Mouse (Mus musculus) midbrain, embryonic 13.5 days (tissue): ENCODE measurements at regions not wholly inside any gene's neighbourhood (a gene's known extent, or its start where the extent isn't known, plus 50 kb on each side); places are given as distances from the start of the nearest gene placed in this dataset.
A peak's percentile ranks its signal among the peaks of the same experiment; 100 is the strongest.

Experiments
- ATAC-seq: fragments of 200-750 bp; cut with Nextera tagmentation; 2 replicates; pipeline ENCODE4 v1.8.0; 2017; ENCODE audit warnings: mild to moderate bottlenecking, moderate TSS enrichment, moderate library complexity
- H3K27ac ChIP-seq: fragments of 300-500 bp; sonication (generic); 2 replicates; pipeline ENCODE4 v1.5.1; 2015; ENCODE audit warnings: inconsistent platforms, mild to moderate bottlenecking, moderate library complexity
- H3K27me3 ChIP-seq: fragments of 300-500 bp; sonication (generic); 2 replicates; pipeline ENCODE4 v1.6.1; 2015; ENCODE audit warnings: mild to moderate bottlenecking, inconsistent platforms
- H3K36me3 ChIP-seq: fragments of 300-500 bp; sonication (generic); 2 replicates; pipeline ENCODE4 v1.6.1; 2015; ENCODE audit warnings: mild to moderate bottlenecking, inconsistent platforms
- H3K4me1 ChIP-seq: fragments of 300-500 bp; sonication (generic); replicated peaks from 2 replicates; pipeline ENCODE4 v1.6.1; 2015; ENCODE audit warnings: inconsistent platforms
- H3K4me2 ChIP-seq: fragments of 300-500 bp; sonication (generic); replicated peaks from 2 replicates; pipeline ENCODE4 v1.6.1; 2015; ENCODE audit warnings: moderate library complexity, mild to moderate bottlenecking, inconsistent platforms
- H3K4me3 ChIP-seq: fragments of 300-500 bp; sonication (generic); replicated peaks from 2 replicates; pipeline ENCODE4 v1.5.1; 2015; ENCODE audit warnings: mild to moderate bottlenecking, inconsistent platforms
- H3K9ac ChIP-seq: fragments of 300-500 bp; sonication (generic); replicated peaks from 2 replicates; pipeline ENCODE4 v1.6.1; 2015; ENCODE audit warnings: mild to moderate bottlenecking, inconsistent platforms
- H3K9me3 ChIP-seq: fragments of 300-500 bp; sonication (generic); 2 replicates; pipeline ENCODE4 v1.6.1; 2016; ENCODE audit warnings: mild to moderate bottlenecking, inconsistent platforms
- WGBS: fragments of 180-500 bp; shearing (Covaris S2); methylation state at CpG from one replicate; pipeline ENCODE4 v1.1.7; 2015; 5-methylcytosine and 5-hydroxymethylcytosine counted together

DNA sequence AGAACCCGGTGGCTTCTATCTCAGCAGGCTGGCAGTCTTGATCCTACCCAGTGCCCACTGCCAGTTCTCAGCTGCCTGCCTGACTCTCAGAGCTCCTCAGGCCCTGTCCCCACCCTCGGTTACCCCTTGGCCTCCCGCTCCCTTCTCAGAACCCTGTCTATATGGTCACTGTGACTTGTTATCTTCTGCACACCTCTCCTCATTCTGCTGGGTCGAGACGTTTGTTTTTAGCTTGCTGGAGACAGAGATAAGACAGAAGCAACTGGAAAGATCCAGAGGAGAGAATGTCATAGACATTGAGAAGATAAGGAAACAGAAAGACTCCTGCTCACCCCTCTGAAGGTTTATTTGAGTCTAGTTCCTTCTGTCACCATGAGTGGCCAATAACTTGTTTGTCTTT lies 53.8 kb upstream of the Phc1 start:
- Histone ChIP-seq H3K27me3 (no peaks in the 10 kb centered on the region), H3K4me1 (0 out of 2 replicates have a peak, but pooled peaks cover 6% of the 10 kb centered on the region), H3K4me2 (no peak overlapping the region), H3K9me3 (no peaks in the 10 kb centered on the region), H3K36me3 (no peaks in the 10 kb centered on the region), H3K9ac (no peak overlapping the region), H3K4me3 (no peak overlapping the region), H3K27ac (no peak overlapping the region)
- WGBS: 91% methylated on average over 5 of the region's 5 CpGs
- ATAC-seq: no peak

DNA sequence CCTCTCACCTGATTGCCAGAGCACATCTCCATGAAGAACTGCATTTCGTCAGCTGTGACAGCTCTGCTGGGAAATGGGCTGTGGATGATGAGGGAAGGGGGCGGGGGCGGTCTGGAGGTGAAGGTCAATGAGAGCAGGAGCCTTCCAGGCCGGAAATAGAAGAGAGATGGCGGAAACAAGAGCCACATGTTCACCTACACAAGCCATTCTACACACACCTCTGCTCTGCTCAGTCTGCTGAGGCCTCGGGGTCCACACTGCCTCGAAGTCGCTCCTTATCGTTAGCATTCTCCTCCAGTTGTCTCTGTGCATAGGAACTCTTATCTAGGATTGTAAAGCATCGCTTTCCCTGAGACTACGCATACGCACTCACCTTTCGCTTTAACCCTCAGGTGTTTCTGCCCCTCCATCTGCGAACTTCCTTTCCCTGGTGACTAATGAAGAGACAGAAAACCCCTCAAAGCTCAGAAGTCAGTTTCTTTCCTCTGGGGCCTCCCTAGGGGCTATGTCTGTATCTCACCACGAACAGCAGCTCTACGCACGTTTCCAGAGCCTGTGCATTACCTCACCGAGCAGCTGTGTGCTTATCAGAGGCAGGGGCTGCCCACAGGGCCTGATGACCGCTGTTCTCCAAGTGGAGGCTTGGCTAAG lies 53.0 kb upstream of the Phc1 start:
- H3K4me1 ChIP-seq: 0 out of 2 replicates have a peak, but pooled peaks cover 6% of the 10 kb centered on the region
- no peak overlapping the region for H3K27ac ChIP-seq
- 84% methylated on average over 19 of the region's 19 CpGs for WGBS
- no peaks in the 10 kb centered on the region for H3K36me3 ChIP-seq
- no peak overlapping the region for H3K4me2 ChIP-seq
- ATAC-seq: no peak
- no peaks in the 10 kb centered on the region for H3K9me3 ChIP-seq
- no peaks in the 10 kb centered on the region for H3K27me3 ChIP-seq
- no peak overlapping the region for H3K9ac ChIP-seq
- H3K4me3 ChIP-seq: no peak overlapping the region

DNA sequence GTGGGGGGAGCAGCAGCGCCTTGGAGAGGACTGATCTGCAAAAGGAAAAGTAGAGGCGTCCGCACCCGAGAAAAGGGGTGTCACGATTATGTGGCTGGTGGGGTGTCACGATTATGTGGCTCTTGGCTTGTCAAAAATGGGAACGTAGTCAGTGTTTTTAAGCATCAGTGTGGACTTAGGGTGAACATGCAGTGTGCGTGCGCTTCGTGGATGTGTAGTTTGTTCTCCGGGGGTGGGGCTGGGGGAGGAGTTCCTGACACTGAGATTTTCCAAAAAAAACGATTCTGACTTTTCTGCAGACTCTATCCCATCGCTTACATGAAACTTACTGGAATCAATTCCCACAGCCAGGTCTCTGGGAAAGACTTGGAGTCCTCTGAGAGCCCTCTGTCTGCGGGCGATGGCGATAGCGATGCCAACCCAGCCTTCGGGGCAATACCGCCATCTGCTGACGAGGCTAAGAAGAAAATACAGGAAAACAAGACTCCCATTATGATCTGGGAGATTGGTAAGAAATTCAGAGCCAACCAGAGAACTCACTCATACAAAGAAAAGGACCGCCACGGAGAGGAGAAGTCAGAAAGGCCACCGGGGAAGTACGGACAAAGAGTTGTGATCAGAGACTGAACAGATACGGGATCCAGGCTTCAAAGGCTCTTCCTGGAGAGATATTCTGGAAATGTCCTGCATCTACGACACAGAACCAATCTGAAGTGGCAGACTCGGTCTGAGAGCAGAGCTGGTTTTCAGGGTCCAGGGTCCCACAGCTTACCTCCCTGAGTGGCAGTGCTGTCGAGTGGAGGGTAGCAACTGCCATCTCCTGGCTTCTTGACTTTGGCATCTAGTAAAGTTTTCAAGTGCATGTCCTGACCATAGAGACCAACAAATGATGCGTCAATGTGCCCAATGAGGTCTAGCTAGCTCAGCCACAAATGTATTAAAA lies 51.6 kb upstream of the Phc1 start:
- peak overlapping the region; percentile 35 for H3K4me2 ChIP-seq
- H3K9ac ChIP-seq: peak overlapping the region; percentile 51; the same call in 1 of the 2 replicates
- no peaks in the 10 kb centered on the region for H3K9me3 ChIP-seq
- H3K36me3 ChIP-seq: no peaks in the 10 kb centered on the region
- H3K27ac ChIP-seq: no peak overlapping the region
- peak; percentile 82 for ATAC-seq
- 0 out of 2 replicates have a peak, but pooled peaks cover 6% of the 10 kb centered on the region for H3K4me1 ChIP-seq
- WGBS: 38% methylated on average over 29 of the region's 29 CpGs
- no peaks in the 10 kb centered on the region for H3K27me3 ChIP-seq
- no peak overlapping the region for H3K4me3 ChIP-seq

DNA sequence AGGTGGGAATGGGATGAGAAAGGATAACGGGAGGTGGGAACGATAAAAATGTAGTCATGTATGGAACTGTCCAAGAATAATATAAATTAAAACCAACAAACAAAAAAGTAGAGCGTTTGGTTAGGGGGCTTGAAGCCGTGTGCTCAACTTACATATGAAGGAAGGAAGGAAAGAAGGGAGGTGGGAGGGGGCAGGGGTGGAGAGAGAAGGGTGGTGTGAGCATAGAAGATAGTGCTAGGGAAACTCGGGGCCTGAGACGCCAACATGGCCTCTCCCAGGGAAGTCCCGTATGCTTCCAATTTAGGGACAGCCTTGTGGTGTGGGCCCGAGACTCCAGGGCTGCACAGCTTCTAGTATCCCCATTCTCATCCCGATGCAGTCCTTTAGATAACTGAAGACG lies 50.8 kb upstream of the Phc1 start:
- 87% methylated on average over 10 of the region's 10 CpGs for WGBS
- H3K27ac ChIP-seq: no peak overlapping the region

DNA sequence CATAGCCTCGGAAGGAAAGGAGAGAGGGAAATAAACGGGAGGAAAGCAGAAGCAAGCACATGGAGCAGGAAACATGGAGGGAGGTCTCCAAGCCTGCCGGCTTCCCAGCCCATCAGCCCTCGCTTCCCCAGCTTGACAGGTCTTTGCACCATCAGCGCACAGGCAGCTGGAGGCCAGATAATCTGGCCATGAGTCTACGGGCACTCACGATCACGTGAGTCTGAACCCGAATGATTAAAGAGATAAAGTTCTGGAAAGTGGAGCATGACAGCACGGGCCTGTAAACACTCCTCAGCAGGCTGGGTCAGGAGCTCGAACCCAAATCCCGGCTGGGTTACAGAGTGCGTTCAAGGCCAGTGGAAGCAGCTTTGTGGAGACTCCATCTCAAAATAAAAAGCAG lies 50.4 kb upstream of the Phc1 start:
- H3K4me3 ChIP-seq: no peak overlapping the region
- H3K4me1 ChIP-seq: 0 out of 2 replicates have a peak, but pooled peaks cover 6% of the 10 kb centered on the region
- 82% methylated on average over 13 of the region's 13 CpGs for WGBS
- no peaks in the 10 kb centered on the region for H3K36me3 ChIP-seq
- H3K27me3 ChIP-seq: no peaks in the 10 kb centered on the region
- no peak for ATAC-seq
- H3K27ac ChIP-seq: no peak overlapping the region
- no peaks in the 10 kb centered on the region for H3K9me3 ChIP-seq
- no peak overlapping the region for H3K9ac ChIP-seq
- no peak overlapping the region for H3K4me2 ChIP-seq

More for the DNA sequence above, 50.8 kb upstream of the Phc1 start:
- H3K4me1 ChIP-seq: 0 out of 2 replicates have a peak, but pooled peaks cover 6% of the 10 kb centered on the region
- H3K4me3 ChIP-seq: no peak overlapping the region
- H3K4me2 ChIP-seq: no peak overlapping the region
- H3K9me3 ChIP-seq: no peaks in the 10 kb centered on the region
- ATAC-seq: peak; percentile 16; the same call in 1 of the 2 replicates
- no peaks in the 10 kb centered on the region for H3K27me3 ChIP-seq
- H3K36me3 ChIP-seq: no peaks in the 10 kb centered on the region
- H3K9ac ChIP-seq: no peak overlapping the region
